10 mouse cellular contexts compared by ENCODE assay signal in the genomic region with DNA sequence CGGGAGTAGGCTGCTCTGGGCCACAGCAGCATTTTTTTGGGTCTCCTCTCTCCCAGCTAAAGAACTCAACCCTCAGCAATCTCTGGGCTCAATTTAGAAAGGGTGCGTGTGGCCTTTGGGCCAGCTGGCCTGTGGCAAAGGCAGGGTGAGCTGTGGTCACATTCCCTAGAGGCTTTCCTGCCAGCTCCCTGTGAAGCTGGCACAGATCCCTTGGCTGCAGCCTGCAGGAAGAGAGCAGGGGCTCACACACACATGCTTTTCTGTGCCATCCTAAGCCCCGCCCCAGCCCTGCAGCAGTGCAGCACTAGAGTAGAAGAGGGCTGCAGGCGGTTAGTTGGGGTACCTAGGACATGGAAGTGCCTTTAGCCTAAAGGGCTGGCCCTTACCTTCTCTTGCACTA. TPM values are rescaled to one million over a fixed set of nuclear protein-coding genes. Genes with fewer than 3 reads are reported as not detected.
DNase-seq lines count a peak whose midpoint lies in the region; ATAC-seq lines count a peak whose summit lies in the region.
"Had no signal": no experiment of that assay in that cellular context is flagged by ENCODE, and none has a peak within 500 bp of the region (broad histone marks: within the 10 kb centered on the region; RNA-seq: fewer than 3 reads in every experiment).

No protein-coding gene starts in this region.

- DNase-seq in hindbrain, embryonic 10.5 days (ENCODE audit: low spot score): no peak
- no peak for DNase-seq in hindbrain, embryonic 14.5 days (ENCODE audit: low spot score)
- peak; percentile 36 to 59 for DNase-seq in right cerebral cortex, postnatal 10 days (ENCODE audit: low spot score in 2 of 2)
- no peak for DNase-seq in right cerebral cortex, postnatal 14 days
- peak; percentile 37 for DNase-seq in gastrocnemius, postnatal 10 days
- DNase-seq in skeletal muscle tissue, adult 2 months (ENCODE audit: low read depth, low spot score): peak; percentile 63
- no peak for DNase-seq in testis, postnatal 10 days (ENCODE audit: low spot score)
- DNase-seq: lung, embryonic 14.5 days had no signal

- WGBS in hindbrain, embryonic 10.5 days: 65% methylated on average over 4 of the region's 4 CpGs
- WGBS in hindbrain, embryonic 14.5 days: 61% methylated on average over 4 of the region's 4 CpGs
- 67% methylated on average over 4 of the region's 4 CpGs for WGBS in intestine, embryonic 16.5 days

- no peaks in the 10 kb centered on the region for H3K36me3 ChIP-seq in hindbrain, embryonic 10.5 days
- H3K36me3 ChIP-seq in hindbrain, embryonic 14.5 days (replicated peaks; ENCODE audit: control insufficient read depth, insufficient read depth): no peaks in the 10 kb centered on the region
- H3K36me3 ChIP-seq in intestine, embryonic 16.5 days (ENCODE audit: control insufficient read depth, insufficient read depth, low read length): no peaks in the 10 kb centered on the region

- no peaks in the 10 kb centered on the region for H3K9me3 ChIP-seq in hindbrain, embryonic 10.5 days
- no peaks in the 10 kb centered on the region for H3K9me3 ChIP-seq in hindbrain, embryonic 14.5 days (ENCODE audit: control insufficient read depth, low read length)
- H3K9me3 ChIP-seq in intestine, embryonic 16.5 days (ENCODE audit: control insufficient read depth, low read length): no peaks in the 10 kb centered on the region

- H3K4me2 ChIP-seq in hindbrain, embryonic 14.5 days (replicated peaks): no peak overlapping the region
- H3K4me2 ChIP-seq in intestine, embryonic 16.5 days (ENCODE audit: low read depth, low read length): no peak overlapping the region
- H3K4me2 ChIP-seq: lung, embryonic 14.5 days had no signal

- no peak overlapping the region for H3K9ac ChIP-seq in hindbrain, embryonic 14.5 days
- no peak overlapping the region for H3K9ac ChIP-seq in intestine, embryonic 16.5 days (ENCODE audit: low read depth, low read length)
- H3K9ac ChIP-seq: lung, embryonic 14.5 days had no signal

- no peak for ATAC-seq in hindbrain, embryonic 14.5 days (ENCODE audit: low FRiP score)
- no peak for ATAC-seq in intestine, embryonic 16.5 days

- H3K27ac ChIP-seq in hindbrain, embryonic 10.5 days: peak overlapping the region; percentile 40; the same call in 1 of the 2 replicates
- no peak overlapping the region for H3K27ac ChIP-seq in hindbrain, embryonic 14.5 days
- no peak overlapping the region for H3K27ac ChIP-seq in intestine, embryonic 16.5 days (ENCODE audit: low read length)
- H3K27ac ChIP-seq: kidney, postnatal 0 days had no signal

- H3K27me3 ChIP-seq in hindbrain, embryonic 10.5 days (ENCODE audit: insufficient read depth, poor library complexity, severe bottlenecking): peaks cover 99% of the 10 kb centered on the region
- H3K27me3 ChIP-seq in hindbrain, embryonic 14.5 days (ENCODE audit: control insufficient read depth, insufficient read depth, low read length): peaks cover 46% of the 10 kb centered on the region; the same call in 1 of the 2 replicates
- peaks cover 21% of the 10 kb centered on the region for H3K27me3 ChIP-seq in intestine, embryonic 16.5 days (replicated peaks; ENCODE audit: control insufficient read depth, insufficient read depth, low read length)

- H3K4me1 ChIP-seq in hindbrain, embryonic 10.5 days (replicated peaks): peaks cover 28% of the 10 kb centered on the region
- no peaks in the 10 kb centered on the region for H3K4me1 ChIP-seq in hindbrain, embryonic 14.5 days (replicated peaks; ENCODE audit: control insufficient read depth, insufficient read depth, low read length)
- H3K4me1 ChIP-seq in intestine, embryonic 16.5 days (ENCODE audit: control insufficient read depth, insufficient read depth, low read length): no peaks in the 10 kb centered on the region

- no peak overlapping the region for H3K4me3 ChIP-seq in hindbrain, embryonic 10.5 days
- H3K4me3 ChIP-seq in hindbrain, embryonic 14.5 days (replicated peaks; ENCODE audit: low read length): no peak overlapping the region
- no peak overlapping the region for H3K4me3 ChIP-seq in intestine, embryonic 16.5 days (ENCODE audit: low read length)

RNA-seq across cellular contexts. Expression of gene Pja1, which starts 38.7 kb away (rescaled TPM):
- 188 and 192 TPM in 2 replicates for polyA plus RNA-seq in hindbrain, embryonic 10.5 days (2016; fragmentation: Nextera tagmentation; extraction: Ambion mirVana)
- polyA plus RNA-seq in hindbrain, embryonic 14.5 days (2014; fragmentation: Nextera tagmentation; extraction: Ambion mirVana): 315 and 348 TPM in 2 replicates
- 10 to 100 TPM; 31.4 to 36.5 TPM for total RNA-seq in gastrocnemius, postnatal 10 days (2021)
- polyA plus RNA-seq in intestine, embryonic 16.5 days (2015; fragmentation: Nextera tagmentation; extraction: Ambion mirVana): 146 and 162 TPM in 2 replicates

Comparison
In these comparisons a context has a peak if more than half of its experiments do, and no peak if none do; other contexts are left out.
1. DNase-seq: peak in right cerebral cortex, postnatal 10 days (2 of 2), gastrocnemius, postnatal 10 days (single experiment) and skeletal muscle tissue, adult 2 months (single experiment); none in hindbrain, embryonic 10.5 days (single experiment), hindbrain, embryonic 14.5 days (single experiment), right cerebral cortex, postnatal 14 days (single experiment) and testis, postnatal 10 days (single experiment).